Mouse (Mus musculus): Measurements from ENCODE around the gene Pgp.

Pgp gene

GRCm38 (mm10) chr17:24455523-24456206 is 14.5 kb upstream of the Pgp start:
- in situ Hi-C loops (cut with MboI, MseI) = loop anchor here (5.0 to 10.0 kb wide), 2 partner anchors 729 to 973 kb away; partner anchors contain the start of genes BC003965 and Unkl

GRCm38 (mm10) chr17:24461580-24461979 is 8.6 kb upstream of the Pgp start:
- in situ Hi-C loops (cut with MboI, MseI) = no loop called here

DNA sequence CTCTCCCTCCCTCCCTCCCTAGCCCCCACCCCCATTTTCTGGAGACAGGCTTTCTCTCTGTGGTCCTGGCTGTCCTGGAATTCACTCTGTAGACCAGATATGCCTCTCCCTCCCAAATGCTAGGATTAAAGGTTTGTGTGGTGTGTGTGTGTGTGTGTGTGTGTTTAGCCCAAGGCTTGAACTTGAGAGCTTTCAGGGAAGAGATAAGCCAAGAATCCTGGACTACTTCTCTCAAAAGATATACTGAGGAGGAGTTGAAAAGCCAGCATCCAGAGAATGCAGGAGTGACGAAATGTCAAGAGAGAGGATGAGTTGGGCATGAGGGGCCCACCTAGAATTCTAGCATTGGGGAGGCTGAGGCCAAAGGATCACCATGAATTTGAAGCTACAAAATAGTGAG is 7.3 kb upstream of the Pgp start:
- in situ Hi-C loops (cut with MboI, MseI) = no loop called here

DNA sequence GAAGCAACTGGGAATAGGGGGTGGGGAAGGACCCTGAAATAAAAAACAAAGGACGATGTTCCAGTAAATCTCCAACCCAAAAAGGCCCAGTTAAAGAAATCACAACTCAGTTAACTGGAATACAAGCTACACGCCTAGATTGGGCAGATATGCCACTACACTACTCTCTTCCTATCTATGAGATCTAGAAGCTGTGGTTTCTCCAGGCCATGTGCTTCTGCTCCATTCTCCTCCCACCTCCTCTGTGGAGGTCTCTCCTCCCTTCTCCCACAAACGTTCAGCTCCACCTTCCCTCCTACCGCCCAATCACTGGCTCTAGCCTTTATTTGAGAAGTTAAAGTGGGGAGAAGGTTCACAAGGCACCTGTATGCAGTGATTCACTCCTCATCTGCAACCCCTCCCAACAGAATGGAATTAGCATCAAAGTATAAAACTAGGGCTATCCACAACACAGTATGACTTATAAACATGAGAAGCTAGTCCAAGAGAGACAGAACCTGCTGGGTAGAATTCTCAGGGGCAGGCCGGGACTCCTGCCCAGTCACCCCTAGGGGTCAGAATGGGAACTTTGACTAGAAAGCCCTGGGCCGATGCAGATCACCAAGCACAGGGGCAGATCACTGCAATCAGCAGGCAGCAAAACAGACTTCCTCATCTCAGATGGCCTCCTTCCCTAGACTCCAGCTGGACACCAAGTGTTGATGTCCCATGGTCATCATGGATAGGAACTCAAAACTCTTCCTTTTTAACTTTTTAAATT is 6.6 kb upstream of the Pgp start:
- in situ Hi-C loops (cut with MboI, MseI) = no loop called here

GRCm38 (mm10) chr17:24468636-24469246 is 1.5 kb upstream of the Pgp start:
- in situ Hi-C loops (cut with MboI, MseI) = no loop called here

GRCm38 (mm10) chr17:24469336-24469909 is 769 bp upstream of the Pgp start:
- in situ Hi-C loops (cut with MboI, MseI) = no loop called here

- in situ Hi-C loops (cut with MboI, MseI) = no loop called here
Measured at GRCm38 (mm10) chr17:24470701-24471527, 722 bp downstream of the Pgp start.

- in situ Hi-C loops (cut with MboI, MseI) = no loop called here
Measured at GRCm38 (mm10) chr17:24472512-24472911, 2.3 kb downstream of the Pgp start.

GRCm38 (mm10) chr17:24473612-24474275 is 3.6 kb downstream of the Pgp start, which contains the start of gene Bricd5:
Gene Bricd5, plus strand, starts transcription at chr17:24473884.
- in situ Hi-C loops (cut with MboI, MseI) = no loop called here

DNA sequence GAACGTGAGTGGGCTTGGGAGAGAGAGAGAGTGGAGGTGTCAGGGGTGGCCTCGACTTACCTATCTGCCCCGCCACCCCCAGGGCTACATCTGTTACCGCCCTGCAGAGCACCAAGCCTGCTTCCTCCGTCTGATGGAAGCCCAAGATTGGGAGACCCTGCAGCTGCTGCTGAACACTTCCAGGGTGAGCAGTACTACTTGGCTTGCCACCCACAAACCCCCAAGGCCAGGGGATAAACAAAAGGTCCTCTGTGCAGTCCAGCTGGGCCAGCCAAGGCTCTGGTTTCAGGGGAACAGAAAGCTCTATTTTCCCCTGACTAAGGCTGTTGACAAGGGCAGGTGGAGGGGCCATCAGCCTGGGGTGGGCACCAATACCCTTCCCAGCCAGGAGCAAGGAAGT is 4.4 kb downstream of the Pgp start:
- in situ Hi-C loops (cut with MboI, MseI) = no loop called here

GRCm38 (mm10) chr17:24475586-24475985 is 5.4 kb downstream of the Pgp start:
- in situ Hi-C loops (cut with MboI, MseI) = no loop called here

GRCm38 (mm10) chr17:24476022-24476776 is 6.0 kb downstream of the Pgp start:
- in situ Hi-C loops (cut with MboI, MseI) = no loop called here

DNA sequence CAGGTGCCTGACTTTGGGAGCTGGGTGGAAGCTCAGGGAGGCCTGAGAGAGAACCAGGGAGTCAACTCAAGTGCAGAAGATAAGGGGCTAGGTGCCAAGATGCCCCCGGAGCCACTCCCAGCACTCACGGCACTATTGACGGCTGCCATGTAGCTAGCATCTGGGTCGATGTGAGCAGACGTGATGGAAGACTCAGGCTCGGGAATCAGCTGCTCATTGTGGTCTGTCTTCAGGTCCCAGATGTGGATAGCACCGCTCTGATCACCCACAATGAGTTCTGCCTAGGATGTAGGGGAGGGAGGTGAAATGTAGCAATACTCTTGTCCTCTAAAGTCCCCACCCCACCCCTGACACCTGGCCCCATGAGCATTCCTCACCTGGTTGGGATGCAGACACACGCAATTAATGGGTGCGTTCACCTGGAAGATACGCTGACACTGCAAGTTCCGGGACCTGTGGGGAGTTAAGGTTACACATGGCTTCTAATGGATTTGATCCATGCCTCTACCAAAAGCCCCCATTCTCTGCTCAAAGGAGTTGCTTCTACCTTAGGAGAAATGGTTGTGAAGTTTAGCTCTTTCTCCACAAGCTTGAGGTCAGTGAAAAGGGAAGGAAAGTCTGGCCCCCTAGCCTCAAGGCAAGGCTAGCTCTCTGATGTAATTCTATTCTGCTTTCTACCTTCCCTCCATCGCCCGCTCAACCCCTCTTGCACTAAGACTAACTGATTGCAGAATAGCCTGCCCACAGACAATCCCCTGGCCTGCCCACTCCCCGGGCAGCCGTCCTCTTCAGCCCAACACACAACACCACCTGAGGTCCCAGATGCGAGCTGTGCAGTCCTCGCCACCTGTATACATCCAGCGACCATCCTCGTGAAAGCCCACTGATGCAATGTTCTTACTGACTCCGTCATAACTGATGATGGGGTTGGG is 7.1 kb downstream of the Pgp start:
- in situ Hi-C loops (cut with MboI, MseI) = no loop called here

DNA sequence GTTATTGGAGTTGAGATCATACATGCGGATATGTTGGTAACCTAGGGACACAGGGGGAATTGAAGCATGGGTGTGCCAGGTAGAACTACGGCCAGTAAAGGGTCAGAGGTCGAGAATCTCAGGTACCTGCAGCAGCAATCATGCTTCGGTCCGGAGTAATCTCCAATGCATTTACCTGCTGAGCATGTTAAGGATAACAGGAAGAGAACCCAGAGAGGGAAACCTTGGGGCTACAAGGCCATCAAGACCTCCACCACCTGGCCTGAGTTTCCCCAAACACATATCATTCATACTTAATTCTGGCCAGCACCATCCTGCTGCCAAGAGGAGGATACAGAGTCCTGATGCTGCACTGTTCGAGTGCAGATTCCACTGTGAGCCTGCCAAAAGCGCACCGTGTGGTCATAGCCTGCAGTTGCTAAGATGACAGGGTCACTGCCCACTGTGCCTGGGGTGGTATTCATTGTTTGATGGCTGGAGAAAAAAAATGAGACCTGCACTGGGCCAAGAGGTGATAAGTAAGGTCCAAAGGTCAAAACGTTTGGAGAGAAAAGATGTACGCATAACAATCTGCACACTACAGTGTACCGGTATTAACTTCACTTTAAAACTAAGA is 7.9 kb downstream of the Pgp start:
- in situ Hi-C loops (cut with MboI, MseI) = no loop called here

DNA sequence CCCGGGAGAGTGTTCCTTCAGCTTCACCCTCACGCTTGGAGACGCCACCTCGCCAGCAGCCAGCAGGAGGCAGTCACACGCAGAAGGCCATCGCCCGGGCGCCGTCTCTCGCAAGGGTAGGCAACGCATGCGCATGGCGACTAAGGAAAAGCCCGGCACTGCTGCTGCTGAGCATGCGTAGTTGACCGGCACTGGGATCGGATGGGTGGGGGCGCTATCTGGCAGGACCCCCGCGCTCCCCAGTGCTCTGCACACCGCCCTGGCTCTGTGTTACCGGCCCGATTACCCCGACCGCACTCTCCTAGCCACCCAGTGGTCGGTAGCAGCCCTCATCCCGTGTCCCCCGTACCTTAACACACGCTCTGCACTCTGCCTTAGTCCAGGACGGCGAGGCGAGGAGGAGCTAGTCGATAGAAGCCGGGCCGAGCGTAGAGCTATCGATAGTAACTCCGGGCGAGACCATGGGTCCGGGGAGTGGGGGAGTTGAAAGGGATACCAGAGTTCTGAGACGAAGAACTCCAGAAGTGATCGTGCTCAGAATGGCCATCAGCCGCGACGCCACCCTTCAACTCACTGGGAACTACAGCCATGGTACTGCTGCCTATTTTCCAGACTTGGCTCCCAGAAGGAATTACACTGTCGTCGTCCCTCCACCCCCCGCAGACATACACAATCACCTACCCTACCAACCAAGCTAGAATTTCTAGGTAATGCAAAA is 8.6 kb downstream of the Pgp start, which contains the start of gene Mlst8:
Gene Mlst8 (minus strand): TSS at position 416 of the 718 bp plus-strand sequence.
- in situ Hi-C loops (cut with MboI, MseI) = no loop called here

GRCm38 (mm10) chr17:24479431-24479830 is 9.2 kb downstream of the Pgp start:
- in situ Hi-C loops (cut with MboI, MseI) = no loop called here

DNA sequence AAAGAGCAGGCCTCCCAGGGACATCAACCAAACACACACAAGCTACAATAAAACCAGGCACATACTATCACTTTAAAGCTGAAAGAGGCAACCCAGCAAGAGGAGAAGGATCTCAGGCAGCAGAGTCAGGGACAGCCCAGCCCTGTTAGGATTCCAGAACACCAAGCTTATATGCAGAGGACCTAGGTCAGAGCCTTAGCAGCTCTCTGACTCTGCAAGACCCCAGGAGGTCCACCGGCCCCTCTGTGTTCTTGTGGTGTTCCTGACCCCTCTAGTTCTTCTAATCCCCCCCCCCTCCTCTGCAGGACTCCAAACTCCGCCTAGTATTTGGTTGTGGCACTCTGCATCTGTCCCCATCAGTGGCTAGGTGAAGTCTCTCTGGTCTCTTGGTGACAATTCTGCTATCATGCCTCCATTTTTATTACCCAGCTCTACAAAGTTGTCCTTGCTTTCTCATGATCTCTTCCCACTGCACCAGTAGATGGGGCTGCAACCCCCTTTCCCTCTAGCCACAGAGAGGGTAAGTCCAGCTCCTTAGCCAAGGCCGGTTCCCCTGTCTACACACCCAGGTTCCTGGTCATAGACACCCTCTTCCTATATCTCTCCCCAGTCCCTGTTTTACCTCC is 10.1 kb downstream of the Pgp start:
- in situ Hi-C loops (cut with MboI, MseI) = no loop called here

Measured in regulatory T cell (primary cell).